Mouse (Mus musculus) heart, postnatal 0 days (tissue): ENCODE data around the gene Klrg1.

Experiments
- CTCF ChIP-seq: IDR thresholded peaks from 2 replicates; pipeline ENCODE4 v1.5.1; 2016; ENCODE audit warnings: antibody characterized with exemption, control low read depth, low read depth
- EP300 ChIP-seq: IDR thresholded peaks from 2 replicates; pipeline ENCODE4 v1.6.1; 2016; ENCODE audit warnings: antibody characterized with exemption, low read depth

DNA sequence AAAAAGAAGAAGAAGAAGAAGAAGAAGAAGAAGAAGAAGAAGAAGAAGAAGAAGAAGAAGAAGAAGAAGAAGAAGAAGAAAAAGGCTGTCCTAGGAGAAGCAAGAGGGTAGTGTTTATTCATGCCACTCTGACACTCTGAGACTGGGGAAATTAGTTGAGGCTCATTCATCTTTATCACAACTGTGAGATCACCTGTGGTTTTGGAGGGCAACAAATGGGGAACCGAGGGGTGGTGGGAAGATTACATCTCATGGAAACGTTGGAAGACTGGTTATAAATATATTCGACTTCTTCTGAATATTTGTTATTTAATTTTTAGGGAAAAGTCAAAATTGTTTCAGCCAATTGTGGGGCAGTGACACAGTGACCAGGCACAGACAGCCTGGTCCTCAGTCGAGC, 32.6 kb downstream of the Klrg1 start:
- TF ChIP-seq CTCF (no peak), EP300 (no peak)
